Mouse (Mus musculus): ENCODE measurements around the gene Hpca.

Hpca gene

DNA sequence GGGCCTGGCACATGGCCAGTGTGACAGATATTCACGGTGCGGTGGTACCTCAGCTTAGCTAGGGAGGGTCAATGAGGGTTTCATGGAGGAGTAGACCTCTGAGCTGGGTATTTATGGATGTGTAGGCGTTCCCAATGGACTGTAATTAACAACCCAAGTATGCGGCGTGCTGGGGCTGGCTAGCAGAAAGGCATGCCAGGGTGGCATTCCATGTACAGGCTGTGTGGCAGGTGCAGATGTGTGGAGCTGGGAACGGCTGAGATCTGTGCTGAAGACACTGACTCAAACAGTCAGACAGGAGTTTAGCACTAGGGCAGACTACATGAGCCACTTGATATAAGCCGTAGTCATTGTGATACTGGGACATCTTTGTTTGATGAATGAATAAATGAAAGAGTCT, 13.2 kb downstream of the Hpca start:
- no peak for DNase-seq (ENCODE audit: low spot score in 2 of 2)

DNA sequence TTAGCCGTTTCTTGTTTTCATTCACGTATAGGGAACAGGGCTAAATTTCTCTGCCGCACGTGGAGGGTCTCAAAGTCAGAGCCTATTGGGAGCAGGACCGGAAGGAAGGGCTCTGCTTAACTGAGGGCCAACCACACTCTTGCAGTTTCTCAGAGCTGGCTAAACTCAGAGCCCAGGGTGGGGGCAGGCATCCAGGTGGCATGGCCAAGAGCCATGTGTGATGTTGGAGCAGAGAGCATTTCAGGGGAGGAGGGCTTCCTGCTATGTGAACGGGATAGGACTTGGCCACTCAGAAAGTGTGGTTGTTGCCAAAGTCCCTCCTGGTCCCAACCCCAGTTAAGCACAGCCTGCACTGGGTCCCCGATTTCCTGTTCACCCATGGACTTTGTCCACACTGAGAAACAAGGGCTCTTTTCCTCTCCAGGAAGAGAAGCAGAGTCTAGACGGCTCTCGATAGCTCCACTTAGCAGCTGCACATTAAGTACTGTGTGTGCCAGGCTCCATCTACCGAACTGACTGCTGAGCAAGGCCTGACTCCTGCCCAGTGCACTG, 14.4 kb downstream of the Hpca start:
- no peak for DNase-seq (ENCODE audit: low spot score in 2 of 2)

DNA sequence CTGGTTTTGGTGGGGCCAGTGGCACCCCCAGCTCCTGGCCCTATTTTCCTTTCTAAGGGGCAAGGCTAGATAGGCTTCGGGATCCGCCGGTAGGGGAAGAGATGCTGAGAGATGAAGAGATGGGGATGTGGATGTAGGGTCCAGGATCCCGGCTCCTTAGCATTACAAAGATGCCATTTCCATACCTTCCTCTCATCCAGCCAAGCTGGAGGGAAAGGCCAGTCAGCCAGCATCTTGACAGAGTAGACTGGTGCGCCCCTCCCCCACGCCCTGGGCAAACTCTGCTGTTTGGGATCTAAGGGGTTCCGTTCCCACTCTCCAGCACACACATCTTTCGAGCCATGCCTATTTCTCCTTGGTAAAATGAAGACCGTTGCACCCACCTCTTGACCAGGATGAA, 15.8 kb downstream of the Hpca start:
- DNase-seq (ENCODE audit: low spot score in 2 of 2): no peak

DNA sequence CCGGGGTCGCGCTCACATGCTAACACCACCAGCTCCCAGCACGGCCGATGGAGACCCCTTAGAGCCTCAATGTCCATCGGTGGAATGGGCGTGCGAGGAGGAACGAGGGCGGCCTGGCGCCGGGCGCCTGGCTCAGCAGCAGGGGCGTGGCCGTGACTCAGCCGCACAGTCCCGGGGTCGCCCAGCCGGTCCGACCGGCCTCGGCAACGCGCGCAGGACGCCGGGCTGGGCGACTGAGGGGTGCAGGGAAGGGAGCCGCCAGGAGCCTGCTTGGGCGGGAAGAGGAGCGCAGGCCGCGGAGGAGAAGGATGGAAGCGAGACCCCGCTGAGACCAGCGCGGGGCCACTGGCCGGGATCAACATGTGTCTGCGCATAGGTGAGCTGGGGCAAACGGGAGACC, 16.5 kb downstream of the Hpca start, which contains the start of gene Tmem54:
Gene Tmem54 (plus strand): TSS at position 193 of the 400 bp plus-strand sequence.
- no peak for DNase-seq (ENCODE audit: low spot score in 2 of 2)

DNA sequence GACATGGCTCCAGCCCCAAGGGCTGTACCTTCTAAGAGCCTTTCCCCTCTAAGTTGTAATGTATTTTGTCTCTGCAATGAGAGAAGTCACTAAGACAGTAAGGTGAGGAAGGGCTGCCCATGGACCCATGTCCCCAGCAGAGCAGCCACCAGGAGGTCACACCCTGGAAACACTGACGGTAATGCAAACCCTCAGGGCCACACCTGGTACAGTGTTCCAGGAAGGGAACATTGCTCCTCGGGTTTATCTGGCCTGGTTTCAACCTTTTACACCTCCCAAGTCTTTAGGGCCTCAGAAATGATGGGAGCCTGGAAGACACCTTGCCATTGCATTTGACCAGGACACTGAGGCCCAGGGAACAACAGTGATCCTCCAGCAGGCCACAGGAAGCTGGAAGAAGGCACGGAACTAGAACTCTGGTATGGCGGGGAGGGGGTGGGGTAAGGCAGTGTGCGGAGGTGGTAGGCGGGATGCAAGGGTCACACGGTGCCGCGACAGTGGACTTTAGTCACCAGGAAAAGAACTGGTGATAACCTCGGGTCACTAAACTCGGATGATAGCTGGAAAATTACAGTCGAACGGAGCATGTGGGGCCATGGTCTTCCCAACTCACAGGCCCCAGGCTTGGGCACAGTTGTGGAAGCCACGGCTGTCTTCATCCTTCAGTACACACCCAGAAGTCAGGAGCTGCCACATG, 19.6 kb downstream of the Hpca start:
- DNase-seq (ENCODE audit: low spot score in 2 of 2): no peak

DNA sequence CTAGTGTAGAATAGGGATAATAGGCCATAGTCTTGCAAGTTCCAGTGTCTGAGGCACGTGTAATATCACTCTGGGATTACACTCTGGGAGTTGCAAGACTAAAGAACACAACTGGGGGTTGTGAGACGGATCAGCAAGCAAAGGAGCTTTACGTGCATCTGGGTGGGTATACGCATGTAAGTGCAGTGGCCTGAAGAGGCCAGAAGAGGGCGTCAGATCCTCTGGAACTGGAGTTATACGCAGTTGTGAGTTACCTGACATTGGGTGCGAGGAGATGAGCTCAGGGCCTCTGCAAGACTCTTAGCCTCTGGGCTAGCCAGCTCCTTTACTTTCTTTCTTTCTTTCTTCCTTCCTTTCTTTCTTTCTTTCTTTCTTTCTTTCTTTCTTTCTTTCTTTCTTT, 24.8 kb downstream of the Hpca start:
- no peak for DNase-seq (ENCODE audit: low spot score in 2 of 2)

DNA sequence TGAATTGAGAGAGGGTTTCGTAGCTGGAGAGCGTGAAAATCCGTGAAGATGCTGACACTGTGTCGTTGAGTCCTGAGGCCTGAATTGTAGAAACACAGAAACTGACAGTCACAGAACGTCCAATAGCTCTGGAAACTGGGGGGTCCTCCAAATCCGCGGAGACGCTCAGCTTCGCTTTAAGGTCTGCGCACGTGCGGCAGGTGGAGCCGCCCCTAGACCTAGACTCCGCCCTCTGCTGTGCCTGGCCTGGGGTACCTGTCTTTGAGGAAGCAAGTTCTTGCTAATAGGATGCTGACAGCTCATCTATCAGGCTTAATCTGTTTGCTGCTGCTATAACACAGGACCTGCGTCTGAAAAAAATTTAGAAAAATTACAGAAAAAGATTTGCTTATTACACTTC, 26.6 kb downstream of the Hpca start:
- no peak for DNase-seq (ENCODE audit: low spot score in 2 of 2)

DNA sequence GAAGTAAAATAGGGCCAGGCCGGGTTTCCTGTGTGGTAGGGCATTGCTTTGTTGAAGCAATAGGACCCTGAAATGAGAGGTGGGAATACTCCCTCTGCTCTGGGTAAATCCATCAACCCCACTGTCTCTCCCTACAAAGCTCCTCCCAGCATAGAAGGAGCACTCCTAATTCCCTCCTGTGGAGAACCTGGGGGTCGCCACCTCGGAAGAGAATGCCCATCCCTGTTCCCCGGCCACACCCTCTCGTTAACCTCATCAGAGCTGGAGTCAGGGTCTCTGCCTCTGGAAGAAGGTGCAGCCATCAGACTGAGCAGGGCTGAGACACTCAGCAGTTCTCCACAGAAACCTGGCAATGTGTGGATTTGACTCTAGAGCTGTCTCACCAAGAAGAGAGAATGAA, 34.0 kb downstream of the Hpca start:
- DNase-seq (ENCODE audit: low spot score in 2 of 2): no peak

DNA sequence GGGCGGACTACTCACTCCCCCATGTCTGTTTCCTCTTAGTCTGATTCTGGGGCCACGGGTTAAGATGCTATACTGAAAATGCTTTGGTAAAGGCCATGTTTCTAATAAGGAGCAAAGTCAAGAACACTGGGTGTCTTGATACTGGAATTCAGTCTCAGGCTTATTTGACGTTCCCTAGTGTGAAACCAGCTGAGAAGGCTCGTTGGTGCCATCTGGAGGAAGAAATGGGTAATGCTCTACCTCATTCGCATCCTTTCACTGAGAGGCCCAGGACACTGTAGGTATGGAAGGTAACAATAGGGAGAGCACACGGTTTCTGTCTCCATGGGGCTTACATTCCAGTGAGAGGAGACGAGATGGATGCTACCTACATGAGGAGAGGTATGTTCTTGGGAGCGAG, 35.8 kb downstream of the Hpca start:
- peak; percentile 27 to 72 for DNase-seq (ENCODE audit: low spot score in 2 of 2)

DNA sequence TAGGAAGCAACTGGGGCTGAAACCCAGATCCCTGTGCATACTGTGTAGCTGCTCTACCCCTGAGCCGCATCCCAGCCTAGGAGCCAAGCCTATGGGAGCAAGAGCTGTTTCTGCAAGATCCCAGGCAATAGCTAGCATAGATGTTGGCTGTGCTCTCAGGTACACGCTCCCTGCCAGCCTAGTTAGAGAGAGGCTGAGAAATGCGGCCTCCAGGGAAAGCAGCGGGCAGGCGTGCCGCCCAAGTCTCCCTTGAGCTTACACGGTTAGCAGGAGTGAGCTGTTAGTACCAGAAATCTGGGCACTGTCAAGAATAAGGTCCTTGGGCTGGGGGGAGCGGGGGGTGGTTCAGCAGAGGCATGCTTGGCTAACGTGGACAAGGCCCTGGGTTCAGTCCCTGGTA, 36.9 kb downstream of the Hpca start:
- DNase-seq (ENCODE audit: low spot score in 2 of 2): no peak

DNA sequence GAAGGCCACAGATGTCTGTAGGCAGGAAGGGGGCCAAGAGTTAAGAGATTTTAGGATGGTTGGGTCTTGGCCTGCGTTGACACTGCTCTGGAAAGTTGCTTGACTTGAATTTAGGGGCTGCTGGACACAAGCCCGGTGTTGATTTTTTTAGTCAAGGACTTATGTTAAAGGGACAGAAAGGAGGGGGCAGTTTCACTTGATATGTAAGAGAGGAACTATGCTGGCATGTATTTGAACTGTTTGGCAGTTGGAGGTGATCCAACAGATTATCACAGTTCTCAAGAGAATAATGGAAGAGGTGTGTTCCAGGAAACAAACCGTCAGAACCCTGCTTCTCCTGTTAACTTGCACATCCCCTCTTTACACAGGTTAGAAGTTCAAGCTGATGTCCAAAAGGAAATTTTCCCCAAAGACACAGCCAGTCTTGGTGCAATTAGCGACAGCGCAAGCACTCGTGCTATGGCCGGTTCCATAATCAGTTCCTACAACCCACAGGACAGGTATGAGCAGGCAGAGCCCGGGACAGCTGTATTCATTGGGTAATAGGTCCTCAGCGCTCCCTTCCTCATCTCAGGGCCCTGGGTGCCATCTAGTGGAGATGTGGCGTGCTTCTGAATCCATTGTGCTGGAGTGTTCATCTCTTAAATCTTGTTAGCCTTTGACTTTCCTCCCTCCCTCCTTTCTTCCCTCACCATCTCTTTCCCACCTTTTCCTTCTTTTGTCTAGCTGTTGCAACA, 39.3 kb downstream of the Hpca start:
- DNase-seq (ENCODE audit: low spot score in 2 of 2): peak; percentile 15 to 55

DNA sequence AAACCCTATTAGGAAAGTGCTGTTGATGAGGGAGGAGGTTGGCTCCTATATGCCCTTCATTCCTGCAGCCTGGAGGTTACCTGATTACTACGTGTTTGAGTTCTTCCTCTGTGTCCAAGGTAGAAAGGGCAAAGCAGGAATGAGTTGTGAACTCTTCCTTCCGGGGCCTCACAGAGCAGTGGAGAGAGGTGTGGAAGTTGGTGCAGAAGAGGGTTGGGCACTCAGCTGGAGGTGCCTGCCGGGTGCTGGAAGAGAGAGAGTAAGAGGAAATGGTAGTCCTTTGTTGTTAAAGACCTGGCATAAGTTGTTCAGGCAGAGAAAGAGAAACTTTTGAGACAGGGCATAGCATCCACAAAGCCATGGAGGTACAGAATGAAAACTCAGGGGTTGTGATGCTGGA, 39.9 kb downstream of the Hpca start:
- no peak for DNase-seq (ENCODE audit: low spot score in 2 of 2)

DNA sequence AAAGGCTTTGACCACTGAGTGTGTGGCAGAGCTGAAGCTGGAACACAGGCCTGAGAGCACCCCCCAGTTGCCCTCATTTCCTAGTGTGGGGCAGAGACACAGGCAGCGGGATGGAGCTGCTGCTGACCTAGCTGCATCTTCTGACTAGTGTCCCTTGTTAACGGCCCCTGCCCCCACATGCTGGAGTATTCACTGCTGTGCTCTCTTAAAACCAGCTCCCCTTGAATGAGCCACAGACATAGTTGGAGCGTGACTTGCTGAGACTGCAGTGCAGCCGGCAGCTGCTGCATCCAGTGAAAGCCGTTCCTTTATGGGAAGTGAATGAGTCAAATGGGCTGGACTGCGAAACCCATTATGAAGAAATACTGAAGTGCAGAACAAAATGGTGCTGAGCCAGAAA, 40.3 kb downstream of the Hpca start:
- no peak for DNase-seq (ENCODE audit: low spot score in 2 of 2)

DNA sequence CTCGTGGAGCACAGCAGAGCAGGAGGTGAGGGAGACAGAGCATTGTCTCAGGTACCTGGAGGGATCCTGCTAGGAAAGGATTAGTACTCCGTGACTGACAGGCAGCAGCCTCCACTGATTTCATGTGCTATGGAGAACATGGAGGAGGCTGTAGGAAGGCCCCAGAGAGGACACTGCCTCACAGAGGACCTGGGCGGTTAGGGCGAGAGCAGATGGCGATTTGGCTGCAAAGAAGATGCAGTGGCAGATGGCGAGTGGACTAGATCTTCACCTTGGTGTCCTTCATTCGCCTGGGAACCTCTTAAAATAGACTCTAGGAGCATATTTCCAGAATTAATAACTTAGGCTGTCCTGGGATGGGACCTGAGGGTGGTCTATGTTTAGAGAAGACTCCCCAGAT, 40.8 kb downstream of the Hpca start:
- no peak for DNase-seq (ENCODE audit: low spot score in 2 of 2)

DNA sequence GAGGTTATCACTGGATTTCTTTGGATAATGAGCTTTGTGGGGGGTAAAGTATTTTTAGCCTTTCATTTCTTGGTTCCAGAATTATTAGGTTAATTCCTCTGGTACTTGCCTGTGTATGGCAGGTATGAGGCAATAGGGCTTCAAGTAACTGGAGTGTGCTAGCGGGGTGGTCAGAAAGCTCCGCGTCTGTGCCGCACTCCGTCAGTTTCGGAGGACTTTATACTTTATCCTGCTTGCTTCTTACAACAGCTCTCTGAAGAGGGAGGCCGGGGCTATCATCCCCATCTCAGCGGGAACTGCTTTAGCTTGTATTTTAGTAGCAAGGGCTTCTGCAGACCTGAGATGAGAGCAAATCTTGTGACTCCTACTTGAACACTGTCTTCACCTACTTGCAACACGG, 42.7 kb downstream of the Hpca start:
- DNase-seq (ENCODE audit: low spot score in 2 of 2): no peak

DNA sequence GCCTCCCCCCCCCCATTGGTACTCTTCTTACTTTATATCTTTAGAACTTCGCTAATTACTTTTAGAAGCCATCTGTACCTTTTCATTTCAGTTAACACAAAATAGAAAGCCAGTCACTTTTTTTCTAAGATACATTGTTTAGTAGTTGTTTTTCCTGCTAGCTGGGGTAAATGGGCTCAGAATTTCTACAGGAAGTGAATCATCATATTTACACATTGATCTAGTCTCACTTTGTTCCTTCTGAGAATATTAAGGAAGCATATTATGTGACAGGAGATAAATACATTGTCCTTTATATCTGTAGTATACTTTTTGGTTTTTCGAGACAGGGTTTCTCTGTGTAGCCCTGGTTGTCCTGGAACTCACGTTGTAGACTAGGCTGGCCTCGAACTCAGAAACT, 53.0 kb downstream of the Hpca start:
- DNase-seq (ENCODE audit: low spot score in 2 of 2): no peak

DNA sequence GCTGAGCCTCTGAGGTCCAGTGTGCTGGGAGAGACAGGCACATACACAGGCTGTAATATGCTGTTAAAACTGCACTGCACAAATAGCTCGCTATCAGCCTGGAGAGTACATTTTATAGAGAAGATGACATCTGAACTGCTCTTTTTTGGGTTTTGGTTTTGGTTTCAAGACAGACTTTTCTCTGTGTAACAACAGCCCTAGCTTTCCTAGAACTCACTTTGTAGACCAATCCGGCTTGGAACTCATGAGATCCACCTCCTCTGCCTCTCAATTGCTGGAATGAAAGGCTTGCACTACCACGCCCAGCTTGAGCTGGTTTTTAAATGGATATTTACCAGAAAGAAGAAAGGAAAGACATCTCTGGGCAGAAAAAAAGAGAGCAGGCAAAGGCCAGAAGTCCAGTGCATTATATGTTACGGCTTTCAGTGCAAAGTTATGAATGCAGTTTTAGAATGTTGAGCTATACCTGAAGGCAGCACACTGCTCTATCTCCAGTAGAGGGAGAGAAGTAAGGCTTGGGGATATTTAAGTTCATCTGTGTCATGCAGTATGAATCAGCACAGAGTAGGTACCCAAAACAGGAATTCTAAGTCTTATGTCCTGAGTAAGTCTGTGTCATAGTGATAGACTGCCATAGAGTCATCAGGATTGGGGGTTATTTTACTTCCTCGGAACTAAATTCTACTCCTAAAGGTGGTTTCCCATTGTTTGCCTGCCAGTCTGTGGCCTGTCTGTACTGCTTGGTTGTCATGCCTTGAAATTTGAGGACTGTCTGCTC, 54.0 kb downstream of the Hpca start:
- DNase-seq (ENCODE audit: low spot score in 2 of 2): no peak

DNA sequence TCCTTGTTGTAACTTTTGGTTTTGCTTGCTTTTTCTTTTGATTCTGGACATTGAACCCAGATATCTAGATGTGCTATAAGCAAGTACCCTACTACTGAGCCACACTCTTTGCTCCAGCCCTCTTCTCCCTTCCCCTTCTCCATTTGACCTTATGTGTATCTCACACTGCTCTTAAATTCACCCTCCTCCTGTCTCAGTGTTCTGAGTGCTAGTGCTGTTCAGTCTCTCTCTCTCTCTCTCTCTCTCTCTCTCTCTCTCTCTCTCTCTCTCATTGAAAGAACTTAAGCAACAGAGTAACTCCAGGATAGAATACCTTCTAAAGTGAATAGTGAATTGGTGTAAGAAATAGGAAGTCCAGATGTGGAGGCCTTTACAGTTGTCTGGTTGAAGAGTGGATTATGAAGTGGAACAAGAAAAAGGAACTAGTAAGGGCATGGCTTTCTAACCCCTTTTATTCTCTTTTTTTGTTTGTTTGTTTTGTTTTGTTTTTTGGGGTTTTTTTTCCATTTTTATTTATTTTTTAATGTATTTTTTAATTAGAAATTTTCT, 56.1 kb downstream of the Hpca start:
- no peak for DNase-seq (ENCODE audit: low spot score in 2 of 2)

DNA sequence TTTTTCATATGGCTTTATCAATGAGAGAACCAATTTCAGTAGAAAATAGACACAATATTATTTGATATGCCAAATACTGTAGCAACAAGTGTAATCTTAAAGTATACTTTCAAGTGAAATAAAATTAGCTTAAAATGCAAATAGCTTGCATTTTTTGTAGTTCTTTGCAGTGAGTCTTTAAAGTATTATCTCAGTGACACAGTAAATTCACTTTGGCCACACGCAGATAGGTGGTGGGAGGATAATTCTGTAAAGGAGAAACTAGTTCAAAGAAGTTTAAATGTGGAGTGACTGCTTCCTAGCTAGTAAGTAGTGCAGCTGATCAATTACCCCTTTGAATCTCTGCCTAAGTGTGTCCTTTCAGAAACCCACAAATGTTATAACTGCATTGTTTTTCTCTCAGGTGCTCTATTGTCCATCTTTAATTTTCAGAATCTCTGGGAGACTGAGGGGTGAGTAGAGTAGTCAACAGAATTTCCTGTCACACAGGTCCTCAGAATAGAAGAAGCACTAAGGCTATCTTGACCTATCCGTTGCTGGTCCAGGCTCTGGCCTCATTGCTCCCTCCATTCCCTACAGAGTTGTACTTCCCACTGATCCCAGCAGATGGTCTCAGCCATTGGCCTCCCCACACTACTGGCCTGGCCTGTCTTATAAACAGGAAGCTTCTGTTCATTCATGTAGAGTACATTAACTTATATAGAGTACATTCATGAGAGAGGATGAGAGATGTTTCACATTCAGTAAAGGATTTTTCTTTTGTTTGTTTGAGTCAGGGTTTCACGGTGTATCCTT, 59.4 kb downstream of the Hpca start:
- no peak for DNase-seq (ENCODE audit: low spot score in 2 of 2)
